Mouse (Mus musculus) C2C12 (cell line): ENCODE measurements around the gene Gsc2. TPM values are rescaled to one million over a fixed set of nuclear protein-coding genes. Genes with fewer than 3 reads are reported as not detected.

Source experiments
- H3K27me3 ChIP-seq: one replicate; pipeline ENCODE4 v1.6.1; 2011; ENCODE audit not compliant: control insufficient read depth, insufficient read depth, insufficient read length
- H3K36me3 ChIP-seq: one replicate; pipeline ENCODE4 v1.6.1; 2011; ENCODE audit not compliant: control insufficient read depth, insufficient read depth
- H3K4me3 ChIP-seq: one replicate; pipeline ENCODE4 v1.5.1; 2011; ENCODE audit warnings: mild to moderate bottlenecking, control low read depth; ENCODE audit not compliant: poor library complexity, insufficient read depth, severe bottlenecking
- H3K79me2 ChIP-seq: one replicate; pipeline ENCODE4 v1.6.1; 2011; ENCODE audit not compliant: control insufficient read depth, insufficient read depth
- H3K79me3 ChIP-seq: one replicate; pipeline ENCODE4 v1.6.1; 2011; ENCODE audit warnings: low read depth, control low read depth
- H3ac ChIP-seq: one replicate; pipeline ENCODE3; 2011; ENCODE audit warnings: low read depth; ENCODE audit not compliant: control insufficient read depth, insufficient read length
- CEBPB ChIP-seq: IDR thresholded peaks from one replicate; pipeline ENCODE4 v1.6.1; 2011; ENCODE audit warnings: low read depth, mild to moderate bottlenecking, control low read depth, moderate library complexity
- CTCF ChIP-seq: IDR thresholded peaks from one replicate; pipeline ENCODE4 v1.5.1; 2011; ENCODE audit not compliant: control insufficient read depth, insufficient read depth, insufficient read length
- FOSL1 ChIP-seq: IDR thresholded peaks from one replicate; pipeline ENCODE4 v1.8.0; 2011; ENCODE audit warnings: mild to moderate bottlenecking, low read length; ENCODE audit not compliant: poor library complexity, insufficient read depth, severe bottlenecking
- MAX ChIP-seq: IDR thresholded peaks from one replicate; pipeline ENCODE4 v1.6.1; 2011; ENCODE audit warnings: mild to moderate bottlenecking, control low read depth
- MYOD1 ChIP-seq: IDR thresholded peaks from one replicate; pipeline ENCODE4 v1.6.1; 2011; ENCODE audit warnings: low read depth; ENCODE audit not compliant: control insufficient read depth, insufficient read length
- MYOG ChIP-seq: IDR thresholded peaks from one replicate; pipeline ENCODE4 v1.6.1; 2011; ENCODE audit not compliant: control insufficient read depth, insufficient read length; ENCODE audit errors: extremely low read depth
- USF1 ChIP-seq: IDR thresholded peaks from one replicate; pipeline ENCODE4 v1.6.1; 2011; ENCODE audit warnings: low read depth, mild to moderate bottlenecking, control low read depth, moderate library complexity
- polyA plus RNA-seq: library from polyadenylated mRNA; unstranded; fragments of >200 nt; fragmentation: generic; extraction: Trizol; gene quantifications from one replicate; pipeline ENCODE4 v1.2.1, GENCODE M21; 2012; ENCODE audit warnings: missing spikeins

Gene Gsc2
- polyA plus RNA-seq, 1 experiment: not detected

- TF ChIP-seq MYOD1: peak; percentile 14
- no peak for TF ChIP-seq FOSL1
- H3K79me3 ChIP-seq: peaks cover 30% of the 10 kb centered on the region
- H3K27me3 ChIP-seq: no peaks in the 10 kb centered on the region
- peak overlapping the region; percentile 93 for H3ac ChIP-seq
- peaks cover 53% of the 10 kb centered on the region for H3K79me2 ChIP-seq
- H3K36me3 ChIP-seq: no peaks in the 10 kb centered on the region
- H3K4me3 ChIP-seq: peak overlapping the region; percentile 74
Observed at GRCm38 (mm10) chr16:17890917-17891566, 23.8 kb downstream of the Gsc2 start.

- Histone ChIP-seq H3K36me3 (no peaks in the 10 kb centered on the region), H3K4me3 (peak overlapping the region; percentile 74), H3K79me2 (peaks cover 60% of the 10 kb centered on the region), H3K27me3 (no peaks in the 10 kb centered on the region), H3ac (no peak overlapping the region), H3K79me3 (peaks cover 37% of the 10 kb centered on the region)
- no peak for TF ChIP-seq MYOD1
- TF ChIP-seq CTCF: no peak
- TF ChIP-seq CEBPB: no peak
- no peak for TF ChIP-seq FOSL1
Observed at GRCm38 (mm10) chr16:17890342-17890727, 24.5 kb downstream of the Gsc2 start.

GRCm38 (mm10) chr16:17889689-17890341 lies 25.0 kb downstream of the Gsc2 start:
- TF ChIP-seq MYOG (no peak), FOSL1 (no peak), USF1 (no peak), CTCF (no peak), MYOD1 (no peak), CEBPB (no peak), MAX (no peak)
- Histone ChIP-seq H3K4me3 (no peak overlapping the region), H3K27me3 (no peaks in the 10 kb centered on the region)

GRCm38 (mm10) chr16:17884116-17884515 lies 30.7 kb downstream of the Gsc2 start:
- TF ChIP-seq USF1: no peak
- no peak for TF ChIP-seq CTCF
- Histone ChIP-seq H3K79me3 (peaks cover 78% of the 10 kb centered on the region), H3ac (no peak overlapping the region), H3K4me3 (no peak overlapping the region), H3K27me3 (no peaks in the 10 kb centered on the region), H3K36me3 (peaks cover 16% of the 10 kb centered on the region), H3K79me2 (peaks cover 99% of the 10 kb centered on the region)

More at GRCm38 (mm10) chr16:17889689-17890341, 25.0 kb downstream of the Gsc2 start:
- H3K79me2 ChIP-seq: peaks cover 65% of the 10 kb centered on the region
- H3K36me3 ChIP-seq: peaks cover under 1% of the 10 kb centered on the region
- no peak overlapping the region for H3ac ChIP-seq
- peaks cover 42% of the 10 kb centered on the region for H3K79me3 ChIP-seq

- peaks cover 100% of the 10 kb centered on the region for H3K79me2 ChIP-seq
- H3ac ChIP-seq: no peak overlapping the region
- peaks cover 95% of the 10 kb centered on the region for H3K79me3 ChIP-seq
- no peak overlapping the region for H3K4me3 ChIP-seq
- TF ChIP-seq MAX (no peak), FOSL1 (no peak)
- peaks cover 22% of the 10 kb centered on the region for H3K36me3 ChIP-seq
- H3K27me3 ChIP-seq: no peaks in the 10 kb centered on the region
Observed at GRCm38 (mm10) chr16:17882196-17882595, 32.7 kb downstream of the Gsc2 start.

- Histone ChIP-seq H3K79me2 (peaks cover 100% of the 10 kb centered on the region), H3K36me3 (peaks cover 28% of the 10 kb centered on the region), H3ac (no peak overlapping the region), H3K4me3 (no peak overlapping the region), H3K27me3 (no peaks in the 10 kb centered on the region), H3K79me3 (peaks cover 88% of the 10 kb centered on the region)
- TF ChIP-seq MYOD1: no peak
- TF ChIP-seq MAX: no peak
- no peak for TF ChIP-seq FOSL1
- TF ChIP-seq CEBPB: no peak
- TF ChIP-seq USF1: no peak
- no peak for TF ChIP-seq CTCF
- TF ChIP-seq MYOG: no peak
Observed at GRCm38 (mm10) chr16:17879571-17879970, 35.3 kb downstream of the Gsc2 start.
